Mouse (Mus musculus): ENCODE measurements at regions not wholly inside any gene's neighbourhood (a gene's known extent, or its start where the extent isn't known, plus 50 kb on each side); places are given as distances from the start of the nearest gene placed in this dataset.

GRCm38 (mm10) chr6:108910330-108910729 is 81.9 kb downstream of the Edem1 start:
- intact Hi-C loops (cut with DNase I), result no loop called here
- DNase-seq (ENCODE audit: low spot score in 2 of 2), result no peak

- intact Hi-C loops (cut with DNase I), result no loop called here
- DNase-seq (ENCODE audit: low spot score in 2 of 2), result no peak
These were observed 84.1 kb downstream of the Edem1 start for GRCm38 (mm10) chr6:108912539-108912938.

GRCm38 (mm10) chr6:108919372-108919913 is 91.0 kb downstream of the Edem1 start:
- DNase-seq (ENCODE audit: low spot score in 2 of 2), result no peak
- intact Hi-C loops (cut with DNase I), result no loop called here

- intact Hi-C loops (cut with DNase I), result no loop called here
- DNase-seq (ENCODE audit: low spot score in 2 of 2), result no peak
These were observed 92.7 kb downstream of the Edem1 start for GRCm38 (mm10) chr6:108921181-108921580.

- intact Hi-C loops (cut with DNase I), result no loop called here
- no peak for DNase-seq (ENCODE audit: low spot score in 2 of 2)
These were observed 94.1 kb downstream of the Edem1 start for GRCm38 (mm10) chr6:108922564-108922963.

GRCm38 (mm10) chr6:108928981-108929380 is 100.5 kb downstream of the Edem1 start:
- intact Hi-C loops (cut with DNase I), result no loop called here
- peak; percentile 21 to 45 for DNase-seq (ENCODE audit: low spot score in 2 of 2)

GRCm38 (mm10) chr6:108938646-108939045 is 110.2 kb downstream of the Edem1 start:
- intact Hi-C loops (cut with DNase I), result no loop called here
- no peak for DNase-seq (ENCODE audit: low spot score in 2 of 2)

- no peak for DNase-seq (ENCODE audit: low spot score in 2 of 2)
- intact Hi-C loops (cut with DNase I), result no loop called here
These were observed 113.8 kb downstream of the Edem1 start for GRCm38 (mm10) chr6:108942288-108942687.

- DNase-seq (ENCODE audit: low spot score in 2 of 2), result peak in 1 of 2 experiments; percentile 10
- intact Hi-C loops (cut with DNase I), result no loop called here
These were observed 123.9 kb downstream of the Edem1 start for GRCm38 (mm10) chr6:108952389-108952788.

- intact Hi-C loops (cut with DNase I), result no loop called here
- no peak for DNase-seq (ENCODE audit: low spot score in 2 of 2)
These were observed 134.4 kb downstream of the Edem1 start for GRCm38 (mm10) chr6:108962810-108963209.

GRCm38 (mm10) chr6:108963295-108963694 is 134.9 kb downstream of the Edem1 start:
- intact Hi-C loops (cut with DNase I), result no loop called here
- DNase-seq (ENCODE audit: low spot score in 2 of 2), result peak; percentile 72 to 83

GRCm38 (mm10) chr6:108969477-108970176 is 141.2 kb downstream of the Edem1 start:
- intact Hi-C loops (cut with DNase I), result no loop called here
- DNase-seq (ENCODE audit: low spot score in 2 of 2), result peak in 1 of 2 experiments; percentile 9

- no peak for DNase-seq (ENCODE audit: low spot score in 2 of 2)
- intact Hi-C loops (cut with DNase I), result no loop called here
These were observed 143.1 kb downstream of the Edem1 start for GRCm38 (mm10) chr6:108971415-108972089.

GRCm38 (mm10) chr6:108973701-108974100 is 145.3 kb downstream of the Edem1 start:
- intact Hi-C loops (cut with DNase I), result no loop called here
- no peak for DNase-seq (ENCODE audit: low spot score in 2 of 2)

- DNase-seq (ENCODE audit: low spot score in 2 of 2), result no peak
- intact Hi-C loops (cut with DNase I), result no loop called here
These were observed 161.1 kb downstream of the Edem1 start for GRCm38 (mm10) chr6:108989506-108989905.

GRCm38 (mm10) chr6:108993743-108994142 is 165.3 kb downstream of the Edem1 start:
- no peak for DNase-seq (ENCODE audit: low spot score in 2 of 2)
- intact Hi-C loops (cut with DNase I), result no loop called here

- intact Hi-C loops (cut with DNase I), result no loop called here
These were observed 176.0 kb downstream of the Edem1 start for GRCm38 (mm10) chr6:109004443-109004842.

GRCm38 (mm10) chr6:109009364-109009763 is 180.9 kb downstream of the Edem1 start:
- intact Hi-C loops (cut with DNase I), result no loop called here
- no peak for DNase-seq (ENCODE audit: low spot score in 2 of 2)

More at GRCm38 (mm10) chr6:109004443-109004842, 176.0 kb downstream of the Edem1 start:
- no peak for DNase-seq (ENCODE audit: low spot score in 2 of 2)

- DNase-seq (ENCODE audit: low spot score in 2 of 2), result no peak
- intact Hi-C loops (cut with DNase I), result no loop called here
These were observed 181.4 kb downstream of the Edem1 start for GRCm38 (mm10) chr6:109009793-109010192.

GRCm38 (mm10) chr6:109019731-109020130 is 191.3 kb downstream of the Edem1 start:
- intact Hi-C loops (cut with DNase I), result no loop called here

More at GRCm38 (mm10) chr6:109019731-109020130, 191.3 kb downstream of the Edem1 start:
- peak; percentile 20 to 26 for DNase-seq (ENCODE audit: low spot score in 2 of 2)

All from left cerebral cortex, postnatal 14 days (tissue).